Mouse (Mus musculus) midbrain, embryonic 16.5 days (tissue): ENCODE data around the gene Hps1. TPM values are rescaled to one million over a fixed set of nuclear protein-coding genes. Genes with fewer than 3 reads are reported as not detected.
A peak's percentile ranks its signal among the peaks of the same experiment; 100 is the strongest.

Source experiments
- ATAC-seq: fragments of 200-750 bp; cut with Nextera tagmentation; 2 replicates; pipeline ENCODE4 v1.8.0; 2017; ENCODE audit warnings: moderate TSS enrichment
- H3K27ac ChIP-seq: fragments of 300-500 bp; sonication (generic); 2 replicates; pipeline ENCODE4 v1.5.1; 2014; ENCODE audit warnings: mild to moderate bottlenecking, low read length, mixed read lengths
- H3K27me3 ChIP-seq: fragments of 300-500 bp; sonication (generic); 2 replicates; pipeline ENCODE4 v1.6.1; 2014; ENCODE audit warnings: low read depth, low read length, mixed read lengths; ENCODE audit not compliant: control insufficient read depth, insufficient read depth
- H3K36me3 ChIP-seq: fragments of 300-500 bp; sonication (generic); 2 replicates; pipeline ENCODE4 v1.6.1; 2014; ENCODE audit warnings: mild to moderate bottlenecking, low read length, moderate library complexity, mixed read lengths; ENCODE audit not compliant: control insufficient read depth, insufficient read depth
- H3K4me1 ChIP-seq: fragments of 300-500 bp; sonication (generic); 2 replicates; pipeline ENCODE4 v1.6.1; 2014; ENCODE audit warnings: mild to moderate bottlenecking, low read length, mixed read lengths; ENCODE audit not compliant: control insufficient read depth, insufficient read depth
- H3K4me2 ChIP-seq: fragments of 300-500 bp; sonication (generic); 2 replicates; pipeline ENCODE4 v1.6.1; 2014; ENCODE audit warnings: mild to moderate bottlenecking, low read length, mixed read lengths
- H3K4me3 ChIP-seq: fragments of 300-500 bp; sonication (generic); 2 replicates; pipeline ENCODE4 v1.5.1; 2014; ENCODE audit warnings: low read depth, mild to moderate bottlenecking, low read length, moderate library complexity, mixed read lengths
- H3K9ac ChIP-seq: fragments of 300-500 bp; sonication (generic); 2 replicates; pipeline ENCODE4 v1.6.1; 2014; ENCODE audit warnings: low read depth, low read length, mixed read lengths
- H3K9me3 ChIP-seq: fragments of 300-500 bp; sonication (generic); replicated peaks from 2 replicates; pipeline ENCODE4 v1.6.1; 2014; ENCODE audit warnings: mild to moderate bottlenecking, low read length, mixed read lengths; ENCODE audit not compliant: control insufficient read depth, poor library complexity, severe bottlenecking
- WGBS: fragments of 180-500 bp; shearing (Covaris S2); extraction: QIAGEN DNeasy Blood & Tissue Kit; methylation state at CpG from one replicate; pipeline ENCODE4 v1.1.7; 2014; 5-methylcytosine and 5-hydroxymethylcytosine counted together
- polyA plus RNA-seq: library from polyadenylated mRNA; unstranded; fragments of >200 nt; fragmentation: Nextera tagmentation; extraction: Ambion mirVana; gene quantifications from 2 replicates; pipeline ENCODE4 v1.2.1, GENCODE M21; 2015

The Hps1 gene
- polyA plus RNA-seq, 1 experiment from 2014 or later: 11.7 TPM

GRCm38 (mm10) chr19:42770141-42770872 lies 9.5 kb downstream of the Hps1 start:
- H3K36me3 ChIP-seq: no peaks in the 10 kb centered on the region; the same call in 1 of the 2 replicates
- no peak for ATAC-seq
- H3K27ac ChIP-seq: no peak overlapping the region
- no peak overlapping the region for H3K9ac ChIP-seq
- H3K27me3 ChIP-seq: no peaks in the 10 kb centered on the region
- no peaks in the 10 kb centered on the region for H3K9me3 ChIP-seq
- 79% methylated on average over 23 of the region's 23 CpGs for WGBS
- H3K4me2 ChIP-seq: no peak overlapping the region
- H3K4me1 ChIP-seq: no peaks in the 10 kb centered on the region
- H3K4me3 ChIP-seq: no peak overlapping the region

GRCm38 (mm10) chr19:42769648-42770047 lies 10.1 kb downstream of the Hps1 start:
- H3K4me3 ChIP-seq: no peak overlapping the region
- no peak overlapping the region for H3K4me2 ChIP-seq
- 93% methylated on average over 10 of the region's 10 CpGs for WGBS
- H3K9me3 ChIP-seq: no peaks in the 10 kb centered on the region
- no peak overlapping the region for H3K27ac ChIP-seq
- no peaks in the 10 kb centered on the region; the same call in 1 of the 2 replicates for H3K36me3 ChIP-seq
- H3K9ac ChIP-seq: no peak overlapping the region
- H3K4me1 ChIP-seq: no peaks in the 10 kb centered on the region
- H3K27me3 ChIP-seq: no peaks in the 10 kb centered on the region
- no peak for ATAC-seq

- no peaks in the 10 kb centered on the region for H3K9me3 ChIP-seq
- 64% methylated on average over 8 of the region's 8 CpGs for WGBS
- no peak overlapping the region for H3K9ac ChIP-seq
These were observed 12.4 kb downstream of the Hps1 start for GRCm38 (mm10) chr19:42767361-42767760.

GRCm38 (mm10) chr19:42764398-42764797 lies 15.4 kb downstream of the Hps1 start:
- Histone ChIP-seq H3K27ac (no peak overlapping the region), H3K9ac (no peak overlapping the region), H3K4me3 (no peak overlapping the region), H3K36me3 (no peaks in the 10 kb centered on the region; the same call in 1 of the 2 replicates), H3K4me2 (no peak overlapping the region), H3K9me3 (no peaks in the 10 kb centered on the region), H3K4me1 (no peaks in the 10 kb centered on the region), H3K27me3 (no peaks in the 10 kb centered on the region)
- ATAC-seq: no peak
- WGBS: 81% methylated on average over 10 of the region's 10 CpGs

More at GRCm38 (mm10) chr19:42767361-42767760, 12.4 kb downstream of the Hps1 start:
- Histone ChIP-seq H3K4me2 (no peak overlapping the region), H3K4me3 (no peak overlapping the region), H3K27ac (no peak overlapping the region), H3K27me3 (no peaks in the 10 kb centered on the region), H3K36me3 (no peaks in the 10 kb centered on the region; the same call in 1 of the 2 replicates), H3K4me1 (no peaks in the 10 kb centered on the region)
- no peak for ATAC-seq

- ATAC-seq: no peak
- H3K36me3 ChIP-seq: no peaks in the 10 kb centered on the region
- WGBS: 93% methylated on average over 6 of the region's 6 CpGs
- no peak overlapping the region for H3K4me3 ChIP-seq
- H3K9ac ChIP-seq: no peak overlapping the region
- H3K27ac ChIP-seq: no peak overlapping the region
- H3K4me2 ChIP-seq: no peak overlapping the region
- no peaks in the 10 kb centered on the region for H3K27me3 ChIP-seq
- no peaks in the 10 kb centered on the region for H3K9me3 ChIP-seq
- H3K4me1 ChIP-seq: peaks cover 17% of the 10 kb centered on the region
These were observed 23.1 kb downstream of the Hps1 start for GRCm38 (mm10) chr19:42756671-42757070.

- Histone ChIP-seq H3K9me3 (no peaks in the 10 kb centered on the region), H3K4me1 (peaks cover 18% of the 10 kb centered on the region), H3K27ac (no peak overlapping the region), H3K4me2 (no peak overlapping the region), H3K27me3 (no peaks in the 10 kb centered on the region), H3K4me3 (no peak overlapping the region), H3K36me3 (no peaks in the 10 kb centered on the region), H3K9ac (no peak overlapping the region)
- WGBS: 78% methylated on average over 15 of the region's 15 CpGs
- no peak for ATAC-seq
These were observed 24.5 kb downstream of the Hps1 start for GRCm38 (mm10) chr19:42755148-42755870.

- peak overlapping the region; percentile 24; the same call in 1 of the 2 replicates for H3K27ac ChIP-seq
- no peak overlapping the region for H3K9ac ChIP-seq
- peak overlapping the region; percentile 66 for H3K4me2 ChIP-seq
- H3K9me3 ChIP-seq: no peaks in the 10 kb centered on the region
- H3K27me3 ChIP-seq: no peaks in the 10 kb centered on the region
- ATAC-seq: peak; percentile 29; the same call in 1 of the 2 replicates
- 29% methylated on average over 11 of the region's 11 CpGs for WGBS
- peaks cover 18% of the 10 kb centered on the region for H3K4me1 ChIP-seq
- no peak overlapping the region for H3K4me3 ChIP-seq
- no peaks in the 10 kb centered on the region for H3K36me3 ChIP-seq
These were observed 26.4 kb downstream of the Hps1 start for GRCm38 (mm10) chr19:42753141-42753917.

GRCm38 (mm10) chr19:42752363-42752931 lies 27.3 kb downstream of the Hps1 start, which contains the start of gene Pyroxd2:
Gene Pyroxd2, minus strand, starts transcription at chr19:42752775.
- peak within 1 kb of the TSS; percentile 35 for H3K4me3 ChIP-seq
- peak within 1 kb of the TSS; percentile 66 for H3K9ac ChIP-seq
- 4% methylated on average over 22 of the region's 22 CpGs for WGBS
- peaks cover 18% of the 10 kb centered on the region for H3K4me1 ChIP-seq
- peak within 1 kb of the TSS; percentile 56 for H3K27ac ChIP-seq
- H3K9me3 ChIP-seq: no peaks in the 10 kb centered on the region
- peak; percentile 82 for ATAC-seq
- H3K4me2 ChIP-seq: peak within 1 kb of the TSS; percentile 66
- H3K36me3 ChIP-seq: no peaks in the 10 kb centered on the region
- no peaks in the 10 kb centered on the region for H3K27me3 ChIP-seq
